Mouse (Mus musculus) heart, postnatal 36 days (tissue): ENCODE results near the gene Itga9. TPM values are rescaled to one million over a fixed set of nuclear protein-coding genes. Genes with fewer than 3 reads are reported as not detected.

ENCODE experiments used
- DNase-seq, 2 experiments: peaks; one replicate each; pipeline ENCODE4 v3.0.0; 2021 to 2022
- intact Hi-C: fragments of 180-260 bp; cut with DNase I; formaldehyde crosslinking; loops from one replicate; pipeline ENCODE4 v1.15.1; 2025
- total RNA-seq, 2 experiments: library from RNA; stranded (reverse); gene quantifications; 2 replicates each; pipeline ENCODE4 v1.2.3; 2021

Itga9 gene
- total RNA-seq, 2 experiments from 2014 or later, result 49.5 to 60.2 TPM

DNA sequence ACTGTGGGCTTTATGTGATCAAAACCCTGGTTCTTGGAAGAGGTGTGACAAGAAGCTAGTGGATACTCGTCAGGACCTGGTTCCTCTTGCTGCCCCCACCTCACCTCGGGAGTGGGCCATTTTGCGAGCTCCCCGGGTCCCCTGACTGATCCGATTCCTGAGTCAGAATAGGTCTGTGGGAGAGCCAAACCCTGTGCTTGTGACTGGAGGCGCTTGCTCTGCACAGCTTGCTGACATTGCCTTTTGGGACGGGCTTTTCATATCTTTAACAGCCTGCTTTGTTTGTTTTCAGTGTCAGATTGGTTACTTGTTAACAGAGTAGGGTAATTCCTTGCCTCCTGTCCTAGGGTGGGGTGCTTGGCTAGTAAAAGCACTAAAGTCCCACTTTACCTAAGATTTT, 322.2 kb downstream of the Itga9 start:
- DNase-seq, result no peak
- intact Hi-C loops, result loop anchor here (5.0 to 10.0 kb wide), 2 partner anchors 54 to 416 kb away; partner anchors contain the start of gene Myd88

DNA sequence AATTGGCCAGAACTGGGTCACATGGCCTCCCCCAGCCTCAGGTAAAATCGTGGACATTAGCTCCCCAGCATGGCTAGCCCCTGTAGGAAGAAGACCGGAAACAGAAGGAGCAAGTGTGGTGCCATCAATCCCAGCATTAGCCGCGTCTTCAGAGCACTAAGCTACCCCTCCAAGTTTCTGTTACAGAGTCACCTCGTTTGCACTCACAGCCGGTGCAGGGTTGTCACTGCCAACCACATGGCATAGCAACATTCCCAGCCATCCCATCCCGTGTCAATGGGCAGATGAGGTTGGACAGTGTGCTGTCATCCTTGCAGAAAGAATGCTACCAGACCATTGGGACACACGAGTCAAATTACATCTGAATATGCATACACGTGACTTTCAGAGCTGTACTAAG, 324.1 kb downstream of the Itga9 start:
- intact Hi-C loops, result no loop called here
- no peak for DNase-seq

DNA sequence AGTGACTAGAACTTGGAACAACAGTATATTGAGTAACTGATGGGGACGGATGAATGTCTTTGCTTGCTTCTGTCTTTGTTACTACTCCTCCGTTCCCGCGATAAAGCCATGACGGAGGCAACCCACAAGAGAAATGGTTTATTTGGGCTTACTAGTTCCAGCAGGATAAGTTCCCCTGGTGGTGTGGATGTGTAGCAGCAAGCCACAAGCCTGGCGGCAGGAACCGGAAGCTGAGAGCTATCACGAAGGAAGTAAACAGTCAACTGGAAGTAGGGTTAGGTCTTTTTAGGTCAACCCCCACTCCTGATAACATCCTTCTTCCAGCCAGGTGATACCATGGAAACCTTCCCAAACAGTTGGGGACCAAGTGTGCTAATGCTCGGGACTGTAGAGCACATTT, 327.3 kb downstream of the Itga9 start:
- intact Hi-C loops, result no loop called here
- no peak for DNase-seq

DNA sequence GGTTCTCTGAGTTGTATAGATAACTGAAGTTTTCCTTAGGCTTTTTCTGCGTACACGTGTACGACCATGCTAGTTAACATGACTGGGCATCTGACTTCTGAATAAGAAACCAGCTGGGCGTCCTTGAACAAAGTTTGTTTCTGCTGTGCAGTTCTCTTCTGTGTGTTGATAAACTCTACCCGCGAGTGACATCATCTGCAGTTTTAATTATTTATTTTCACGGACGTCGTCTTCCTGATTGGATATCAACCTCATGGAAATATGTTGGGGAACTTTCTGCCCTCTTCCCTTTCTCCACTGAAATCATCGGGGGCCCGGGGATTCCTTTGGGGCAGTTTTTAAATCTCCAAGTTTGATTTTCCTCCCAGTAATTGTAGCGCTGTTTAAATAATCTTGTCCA, 327.8 kb downstream of the Itga9 start:
- DNase-seq, result no peak
- intact Hi-C loops, result no loop called here

DNA sequence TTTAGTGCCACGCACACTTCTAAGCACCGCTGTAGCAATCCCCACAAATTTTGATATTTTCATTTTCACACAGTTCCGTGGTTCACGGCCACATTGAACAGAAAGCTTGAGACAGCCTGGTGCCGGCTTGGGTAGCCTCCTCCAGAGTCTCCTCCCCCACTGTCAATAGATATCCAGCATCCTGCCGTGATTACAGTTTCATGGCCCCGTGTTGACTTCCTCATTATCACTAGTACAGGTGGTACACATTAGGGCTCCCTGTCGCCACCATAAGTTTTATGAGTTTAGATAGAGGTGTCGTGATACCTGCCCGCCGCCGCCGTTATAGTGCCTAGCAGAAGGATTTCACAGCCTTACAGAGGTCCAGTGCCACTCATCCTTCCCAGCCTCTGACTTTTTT, 328.6 kb downstream of the Itga9 start:
- no peak for DNase-seq
- intact Hi-C loops, result no loop called here

DNA sequence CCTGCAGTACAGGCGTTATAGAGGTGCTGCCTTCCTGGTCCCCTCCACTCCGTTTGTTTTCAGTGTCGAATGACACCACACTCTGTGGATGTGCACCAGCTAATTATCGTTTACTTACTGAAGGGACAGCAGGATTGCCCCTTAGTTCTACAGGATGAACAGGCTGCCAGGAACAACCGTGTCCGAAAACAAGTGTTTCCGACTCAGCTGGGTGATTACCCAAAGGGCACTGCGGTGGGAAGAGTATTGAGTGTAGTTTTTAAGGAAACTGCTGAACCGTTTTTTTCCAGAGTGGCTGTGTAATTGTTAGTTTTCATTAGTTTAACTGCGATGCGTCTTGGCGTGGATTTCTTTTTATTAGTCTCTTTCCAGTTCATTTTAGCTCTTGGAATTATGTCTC, 329.6 kb downstream of the Itga9 start:
- DNase-seq, result no peak
- intact Hi-C loops, result no loop called here

DNA sequence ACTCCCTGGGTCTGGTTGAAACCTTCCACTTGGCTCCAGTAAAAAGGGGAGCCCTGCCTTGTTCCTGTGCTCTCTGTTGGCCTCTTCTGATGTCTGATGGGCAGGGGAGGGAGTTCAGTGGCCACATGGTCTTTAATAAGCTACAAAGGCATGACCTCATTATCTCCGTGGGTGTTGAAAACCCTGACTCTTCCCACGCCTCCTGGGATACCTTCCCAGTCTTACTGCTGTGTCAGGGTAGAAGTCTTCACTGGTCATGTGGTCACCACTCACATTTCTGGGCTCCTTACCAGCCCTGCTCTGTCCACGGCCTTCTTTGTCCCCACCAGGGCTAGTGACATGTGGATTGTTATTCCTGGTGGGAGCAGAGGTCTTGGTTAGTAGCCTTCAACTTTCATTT, 331.0 kb downstream of the Itga9 start:
- intact Hi-C loops, result no loop called here
- DNase-seq, result peak; percentile 60 to 65

DNA sequence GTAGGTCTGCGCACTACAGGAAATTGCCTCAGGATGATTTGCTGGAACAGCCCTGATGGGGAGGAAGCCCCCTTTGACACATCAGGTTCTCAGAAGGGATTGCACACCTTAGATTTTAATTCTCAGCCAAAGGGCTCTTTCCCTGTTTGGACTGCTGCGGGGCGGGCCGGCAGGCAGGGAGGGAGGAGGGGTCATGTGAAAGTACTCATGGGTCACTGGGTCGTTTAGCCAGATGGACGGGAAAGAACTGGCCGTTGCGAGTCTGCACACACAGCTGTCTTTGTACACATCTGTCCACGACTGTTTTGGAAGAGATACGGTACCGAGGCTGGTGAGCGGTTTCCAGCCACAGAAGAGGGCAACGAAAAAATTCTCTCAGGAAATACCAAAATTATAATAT, 332.9 kb downstream of the Itga9 start:
- intact Hi-C loops, result no loop called here
- DNase-seq, result no peak

DNA sequence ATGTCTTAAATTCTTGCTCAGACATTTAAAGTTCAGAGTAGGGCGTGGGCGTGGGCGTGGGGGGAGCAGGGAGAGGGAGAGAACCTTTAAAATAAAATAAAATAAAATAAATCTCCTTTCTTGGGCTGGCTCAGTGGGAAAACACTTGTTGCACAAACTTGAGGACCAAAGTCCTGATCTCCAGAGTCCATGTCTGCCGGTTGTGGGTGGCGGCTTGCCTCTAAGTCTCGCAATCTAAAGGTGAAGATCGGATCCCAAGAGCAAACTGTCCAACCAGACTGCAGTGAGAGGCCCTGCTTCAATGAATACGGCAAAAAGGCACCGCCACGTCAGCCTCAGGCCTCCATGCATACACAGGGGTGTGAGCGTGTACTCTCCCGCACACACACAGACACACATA, 333.3 kb downstream of the Itga9 start:
- DNase-seq, result no peak
- intact Hi-C loops, result no loop called here

DNA sequence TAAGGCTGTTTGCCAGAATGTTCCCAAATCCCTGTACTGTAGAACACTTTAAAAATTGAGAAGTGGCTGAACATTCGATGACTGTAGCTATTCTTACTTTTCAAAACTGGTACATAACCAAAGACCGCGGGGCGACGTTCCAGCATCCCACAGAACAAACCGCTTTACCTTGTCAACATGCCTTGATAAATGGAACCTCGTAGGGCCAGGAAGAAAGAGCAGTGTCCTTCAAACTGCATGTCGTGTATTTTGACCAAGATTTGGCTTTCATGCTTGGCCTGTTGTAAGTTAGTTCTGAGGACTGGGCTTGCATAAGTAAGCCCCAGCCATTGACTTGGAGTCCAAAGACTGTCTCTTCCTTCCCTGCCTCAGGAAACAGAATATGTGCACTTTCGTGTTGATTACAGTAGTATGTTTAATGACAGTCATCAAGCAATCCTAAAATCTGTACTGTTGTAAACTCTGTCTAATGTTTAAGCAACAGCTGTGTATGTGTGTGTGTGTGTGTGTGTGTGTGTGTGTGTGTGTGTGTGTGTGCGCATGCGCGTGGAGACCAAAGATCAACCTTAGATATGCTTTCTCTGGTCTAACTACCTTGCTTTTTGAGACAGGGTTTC, 334.2 kb downstream of the Itga9 start:
- intact Hi-C loops, result no loop called here
- no peak for DNase-seq

DNA sequence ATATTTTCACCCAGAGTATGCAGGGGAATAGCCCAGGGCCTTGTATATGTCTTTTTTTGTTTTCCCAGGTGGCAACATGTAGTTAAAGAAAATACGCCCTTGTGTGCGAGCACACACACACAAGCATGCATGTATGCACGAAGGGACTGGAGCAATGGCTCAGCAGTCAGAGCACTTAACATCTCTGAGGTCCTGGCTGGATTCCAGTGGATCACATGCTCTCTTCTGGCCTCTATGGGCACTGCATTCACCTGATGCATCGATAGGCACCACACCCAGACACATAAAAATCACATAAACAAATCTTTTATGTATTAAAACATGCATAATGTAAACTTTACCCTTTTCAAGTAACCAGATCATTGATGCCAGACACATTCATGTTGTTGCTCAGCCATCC, 335.5 kb downstream of the Itga9 start:
- intact Hi-C loops, result no loop called here
- no peak for DNase-seq

DNA sequence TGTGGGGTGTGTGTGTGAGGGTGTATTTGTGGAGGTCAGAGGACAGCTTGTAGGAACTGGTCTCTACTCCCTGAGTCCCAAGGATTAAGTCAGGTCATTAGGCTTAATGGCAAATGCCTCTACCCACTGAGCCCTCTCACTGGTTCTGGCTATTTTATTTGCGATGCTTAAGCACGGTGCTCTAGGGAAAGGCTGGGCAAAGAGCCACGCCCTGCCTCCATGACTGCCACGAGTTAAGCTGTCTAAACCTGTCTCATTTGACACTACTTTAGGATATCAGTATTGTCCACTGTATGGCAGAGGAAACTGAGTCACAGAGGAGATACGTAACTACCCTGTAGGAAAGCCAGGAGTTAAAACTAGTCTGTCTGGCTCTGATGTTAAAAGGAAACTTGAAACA, 337.5 kb downstream of the Itga9 start:
- DNase-seq, result no peak
- intact Hi-C loops, result no loop called here

DNA sequence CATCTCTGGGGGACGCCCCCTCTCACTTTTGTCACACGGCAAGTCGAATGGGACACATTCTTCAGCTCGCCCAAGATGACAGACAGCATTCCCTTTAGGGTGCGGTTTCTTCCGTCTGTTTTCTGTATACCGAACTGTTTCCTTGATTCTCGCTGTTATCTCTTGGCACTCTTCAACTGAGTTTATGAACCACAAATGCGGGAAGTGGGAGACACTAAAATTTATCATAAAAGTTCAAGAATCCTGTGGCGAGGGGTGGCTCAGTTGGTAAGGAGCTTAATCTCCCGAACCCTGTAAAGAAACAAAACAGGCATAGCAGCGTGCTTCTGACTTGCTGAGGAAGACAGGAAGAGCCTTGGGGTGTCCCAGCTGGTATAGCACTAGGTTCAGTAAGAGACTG, 337.9 kb downstream of the Itga9 start:
- no peak for DNase-seq
- intact Hi-C loops, result no loop called here

DNA sequence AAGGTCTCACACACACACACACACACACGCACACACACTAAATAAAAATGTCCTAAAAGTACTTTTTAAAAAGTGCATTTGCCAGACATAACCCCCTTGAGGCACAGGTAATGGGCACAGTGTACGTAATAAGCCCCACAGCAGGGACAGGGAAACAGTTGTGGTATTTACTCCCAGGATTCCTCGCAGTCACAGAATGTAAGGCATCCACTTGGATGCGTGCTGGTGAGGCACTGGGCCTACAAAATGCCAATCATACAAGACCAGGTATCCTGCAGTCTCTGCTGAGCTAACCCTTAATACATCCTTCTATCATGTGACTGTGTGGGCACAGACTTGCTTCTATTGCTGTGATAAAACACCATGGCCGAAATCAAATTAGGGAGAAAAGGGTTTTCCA, 342.0 kb downstream of the Itga9 start:
- intact Hi-C loops, result no loop called here
- DNase-seq, result no peak

DNA sequence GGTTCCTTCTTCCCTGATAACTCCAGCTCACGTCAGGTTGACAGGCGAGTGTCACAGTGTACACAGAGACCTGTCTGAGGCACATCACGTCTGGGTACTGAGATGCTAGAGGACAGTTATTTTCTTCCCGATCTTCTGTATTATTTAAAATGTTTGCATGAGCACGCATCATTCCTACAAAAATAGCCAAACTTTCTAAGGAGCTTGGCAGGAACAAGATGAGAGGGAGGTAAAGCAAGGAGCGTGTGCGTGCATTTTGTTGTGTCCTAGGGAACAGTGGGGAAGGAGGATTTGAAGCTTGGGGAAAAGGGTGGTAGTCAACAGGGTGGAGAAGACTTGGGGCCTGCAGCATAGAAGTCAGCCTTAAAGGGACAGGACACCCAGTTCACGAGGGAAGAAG, 342.6 kb downstream of the Itga9 start:
- intact Hi-C loops, result no loop called here
- DNase-seq, result no peak

DNA sequence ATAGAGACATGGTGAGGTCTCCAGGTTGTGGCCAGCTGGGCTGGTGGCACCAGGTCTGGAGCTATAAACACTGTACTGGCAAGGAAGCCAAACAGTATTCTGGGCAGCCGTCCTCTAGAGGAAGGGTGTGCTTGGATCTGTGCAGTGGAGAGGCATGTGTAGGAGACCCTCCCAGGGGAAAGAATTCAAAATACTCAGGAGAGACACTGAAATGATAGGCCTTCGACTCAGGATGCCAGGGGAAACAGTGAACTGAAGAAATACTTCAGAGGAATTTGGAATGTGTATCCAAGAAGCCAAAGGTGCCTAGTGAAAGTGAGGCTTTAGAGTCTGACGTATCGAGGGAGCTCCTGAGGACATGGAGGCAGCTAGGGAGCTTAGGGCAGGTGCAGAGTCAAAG, 343.2 kb downstream of the Itga9 start:
- intact Hi-C loops, result no loop called here
- DNase-seq, result no peak

DNA sequence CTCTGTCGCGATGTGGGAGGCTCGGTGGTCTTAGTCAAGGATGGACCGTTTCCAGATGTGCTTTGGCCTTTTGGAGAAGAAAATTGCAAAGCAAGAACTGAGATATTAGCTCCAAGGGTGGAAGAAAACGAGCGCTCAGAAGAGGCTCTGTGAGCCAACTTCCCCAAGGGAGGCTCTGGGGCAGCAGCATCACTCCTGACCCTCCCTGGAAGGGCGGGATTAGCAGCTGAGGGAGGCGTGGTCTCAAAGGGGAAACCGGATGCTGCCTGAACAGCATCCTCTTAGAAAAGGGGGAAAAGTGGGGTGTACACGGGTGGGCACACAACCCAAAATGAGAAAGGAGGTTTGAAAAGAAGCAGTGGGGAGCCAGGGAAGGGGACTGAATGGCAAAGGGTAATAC, 343.6 kb downstream of the Itga9 start:
- DNase-seq, result no peak
- intact Hi-C loops, result no loop called here

Other genes with a start within 250 kb of the Itga9 start
- under 1 TPM in 1 of 2 experiments, not detected in 1; 0.08 TPM for gene Eomes, start 128.5 kb upstream of the Itga9 start, total RNA-seq
- 100 to 1,000 TPM; 303 to 350 TPM for gene Golga4, start 100.4 kb upstream of the Itga9 start, total RNA-seq